Mouse (Mus musculus) CD4-positive, CD25-positive, alpha-beta regulatory T cell (primary cell): ENCODE data around the gene Sema3c. TPM values are rescaled to one million over a fixed set of nuclear protein-coding genes. Genes with fewer than 3 reads are reported as not detected.

ENCODE experiments used
- polyA plus RNA-seq: library from polyadenylated mRNA; unstranded; fragments of 100-300 nt; shearing (Covaris generic); gene quantifications from one replicate; pipeline ENCODE4 v1.2.1, GENCODE M21; 2017

Gene Sema3c
- polyA plus RNA-seq = not detected

GRCm38 (mm10) chr5:17573694-17574380 lies at the start of gene Sema3c:
Gene Sema3c, plus strand, starts transcription at chr5:17574281.

Other genes starting within 250 kb of the Sema3c start
- gene Speer4f2, start 201.1 kb upstream of the Sema3c start, polyA plus RNA-seq = not detected
- gene Speer4f1, start 98.2 kb upstream of the Sema3c start, polyA plus RNA-seq = 0.19 TPM